Mouse (Mus musculus) ES-E14 (cell line): ENCODE results near the gene Lrp1. TPM values are rescaled to one million over a fixed set of nuclear protein-coding genes. Genes with fewer than 3 reads are reported as not detected.

Source experiments
- DNase-seq: peaks from one replicate; pipeline ENCODE4 v3.0.0-alpha.2; 2013; ENCODE audit warnings: low read depth, low spot score
- H3K27ac ChIP-seq: 2 replicates; pipeline ENCODE4 v1.5.1; 2012; ENCODE audit warnings: low read depth, mild to moderate bottlenecking, low read length, moderate library complexity, mixed read lengths; ENCODE audit not compliant: poor library complexity, insufficient read depth, severe bottlenecking
- H3K36me3 ChIP-seq: 2 replicates; pipeline ENCODE4 v1.6.1; 2012; ENCODE audit warnings: mild to moderate bottlenecking, low read length, moderate library complexity, mixed read lengths; ENCODE audit not compliant: control insufficient read depth, poor library complexity, insufficient read depth, severe bottlenecking
- H3K4me1 ChIP-seq, 2 experiments: fragments of 150-350 bp in 1 of 2; sonication (generic) in 1 of 2; 2 replicates each; pipeline ENCODE4 v1.6.1; 2012; ENCODE audit warnings: low read length in 2 of 2, mild to moderate bottlenecking in 1 of 2, mixed read lengths in 1 of 2; ENCODE audit not compliant: control insufficient read depth in 2 of 2, insufficient read depth in 2 of 2, poor library complexity in 1 of 2
- H3K4me3 ChIP-seq, 2 experiments: fragments of 150-350 bp in 1 of 2; sonication (generic) in 1 of 2; 2 replicates each; pipeline ENCODE4 v1.5.1; 2012; ENCODE audit warnings: low read length in 2 of 2, low read depth in 1 of 2, mild to moderate bottlenecking in 1 of 2, mixed read lengths in 1 of 2; ENCODE audit not compliant: insufficient read depth in 1 of 2, poor library complexity in 1 of 2, severe bottlenecking in 1 of 2
- H3K9ac ChIP-seq: 2 replicates; pipeline ENCODE4 v1.6.1; 2012; ENCODE audit warnings: low read depth, mild to moderate bottlenecking, low read length, mixed read lengths; ENCODE audit not compliant: poor library complexity, insufficient read depth, severe bottlenecking
- H3K9me3 ChIP-seq: fragments of 150-350 bp; sonication (generic); 2 replicates; pipeline ENCODE4 v1.6.1; 2012; ENCODE audit warnings: low read depth, mild to moderate bottlenecking, low read length; ENCODE audit not compliant: control insufficient read depth, insufficient read depth
- CHD2 ChIP-seq: IDR thresholded peaks from 2 replicates; pipeline ENCODE4 v1.6.1; 2014; ENCODE audit warnings: mild to moderate bottlenecking, low read depth, low read length, inconsistent platforms
- HCFC1 ChIP-seq: IDR thresholded peaks from 2 replicates; pipeline ENCODE4 v1.6.1; 2012; ENCODE audit warnings: low read length, inconsistent platforms, borderline replicate concordance; ENCODE audit not compliant: insufficient read depth
- MAFK ChIP-seq: IDR thresholded peaks from 2 replicates; pipeline ENCODE4 v1.6.1; 2014; ENCODE audit warnings: mild to moderate bottlenecking, low read depth, low read length, inconsistent platforms; ENCODE audit not compliant: insufficient read depth
- ZC3H11A ChIP-seq: IDR thresholded peaks from 2 replicates; pipeline ENCODE4 v1.6.1; 2012; ENCODE audit warnings: low read depth, mild to moderate bottlenecking, inconsistent platforms, low read length, borderline replicate concordance
- ZNF384 ChIP-seq: IDR thresholded peaks from 2 replicates; pipeline ENCODE4 v1.6.1; 2012; ENCODE audit warnings: low read depth, low read length, inconsistent platforms
- in situ Hi-C, 2 experiments: fragments of 600-800 bp; cut with MboI; formaldehyde crosslinking; loops; one replicate each; pipeline ENCODE4 v1.15.1; 2025; ENCODE audit warnings: low sequenced_read_pairs in 2 of 2, inconsistent platforms in 1 of 2; ENCODE audit not compliant: unreplicated experiment in 2 of 2
- total RNA-seq: library from RNA; depleted of rRNA; stranded (reverse); fragments of 300-350 nt; gene quantifications from 2 replicates; pipeline ENCODE4 v1.2.3, GENCODE M21; 2012

Lrp1 gene
- total RNA-seq, 1 experiment: 69.6 TPM

DNA sequence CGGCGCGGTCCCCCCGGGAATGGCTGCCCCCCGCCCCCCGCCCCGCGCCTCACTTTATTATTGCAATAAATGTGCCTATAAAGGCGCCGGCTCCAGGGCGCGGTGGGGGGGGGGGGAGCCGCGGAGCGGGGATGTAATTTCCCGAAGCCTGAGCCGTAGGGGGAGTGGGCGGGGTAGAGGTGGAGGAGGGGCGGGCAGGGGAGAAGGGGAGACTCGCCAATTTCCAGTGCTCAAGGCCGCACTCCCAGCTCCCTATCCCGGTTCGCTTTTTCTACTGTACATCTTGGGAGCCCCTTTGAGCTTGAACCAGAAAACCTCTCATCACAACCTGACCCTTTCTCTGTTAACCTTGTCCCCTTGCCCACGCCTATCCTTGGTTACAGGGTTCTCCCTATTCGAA is 90.0 kb downstream of the Lrp1 start:
- in situ Hi-C loops: no loop called here
- TF ChIP-seq MAFK (no peak), HCFC1 (no peak), ZNF384 (no peak), CHD2 (no peak), ZC3H11A (no peak)
- no peak overlapping the region for H3K9ac ChIP-seq
- no peak for DNase-seq
- H3K4me1 ChIP-seq: peaks cover 1 to 17% of the 10 kb centered on the region in 2 experiments; a peak in 2 of 4 replicates
- H3K27ac ChIP-seq: no peak overlapping the region
- H3K4me3 ChIP-seq: no peak overlapping the region; a peak in 1 of 4 replicates
- H3K9me3 ChIP-seq: no peaks in the 10 kb centered on the region
- H3K36me3 ChIP-seq: no peaks in the 10 kb centered on the region

DNA sequence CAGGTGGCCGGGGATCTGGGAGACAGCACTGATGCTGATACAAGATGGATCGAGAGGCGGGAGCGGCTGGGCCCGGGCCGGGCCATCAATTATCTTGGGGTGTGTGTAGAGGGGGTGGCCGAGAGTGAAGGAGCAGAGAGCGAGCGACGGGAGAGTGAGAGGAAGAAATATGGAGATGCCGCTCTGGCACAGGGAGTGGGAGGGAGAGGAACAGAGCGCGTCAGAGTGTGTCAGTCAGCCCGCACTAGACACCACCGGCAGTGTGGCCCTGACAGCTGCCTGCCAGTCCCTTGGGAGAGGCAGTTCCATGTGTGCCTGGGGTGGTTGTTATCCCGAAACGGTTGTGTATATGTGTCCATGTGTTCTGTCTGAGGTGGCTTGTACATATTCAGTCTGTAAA is 93.5 kb downstream of the Lrp1 start:
- Histone ChIP-seq H3K4me1 (peaks cover 0 to 17% of the 10 kb centered on the region in 2 experiments; a peak in 2 of 4 replicates), H3K9ac (no peak overlapping the region), H3K4me3 (no peak overlapping the region), H3K36me3 (no peaks in the 10 kb centered on the region), H3K27ac (no peak overlapping the region), H3K9me3 (no peaks in the 10 kb centered on the region)
- in situ Hi-C loops: no loop called here
- TF ChIP-seq CHD2 (no peak), ZNF384 (no peak)
- no peak for DNase-seq

DNA sequence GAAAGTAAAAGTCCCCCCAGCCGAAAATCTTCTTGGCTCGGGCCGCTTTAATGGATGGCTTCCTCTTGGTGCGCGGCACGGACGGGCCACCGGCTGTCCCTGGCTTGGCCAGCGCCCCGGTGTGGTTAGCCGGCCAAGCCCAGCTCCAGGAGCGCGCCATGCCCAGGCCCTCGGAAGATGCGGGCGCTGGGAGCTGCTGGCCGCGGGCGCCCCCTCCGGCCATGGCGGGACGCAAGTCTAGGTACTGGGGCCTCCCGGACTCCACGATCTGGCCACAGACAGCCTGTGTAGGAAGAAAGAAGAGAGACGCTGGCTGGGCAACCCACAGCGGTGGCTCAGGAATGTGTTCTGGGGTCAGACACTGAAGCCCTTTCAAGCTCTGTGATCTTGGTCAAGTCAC is 94.3 kb downstream of the Lrp1 start:
- Histone ChIP-seq H3K36me3 (no peaks in the 10 kb centered on the region), H3K4me1 (peaks cover 0 to 17% of the 10 kb centered on the region in 2 experiments; a peak in 2 of 4 replicates), H3K9me3 (no peaks in the 10 kb centered on the region), H3K4me3 (peak overlapping the region; percentile 45 to 58), H3K27ac (no peak overlapping the region), H3K9ac (peak overlapping the region; percentile 51)
- no peak for DNase-seq
- TF ChIP-seq MAFK (no peak), HCFC1 (no peak), ZC3H11A (no peak), ZNF384 (no peak), CHD2 (no peak)
- in situ Hi-C loops: no loop called here

DNA sequence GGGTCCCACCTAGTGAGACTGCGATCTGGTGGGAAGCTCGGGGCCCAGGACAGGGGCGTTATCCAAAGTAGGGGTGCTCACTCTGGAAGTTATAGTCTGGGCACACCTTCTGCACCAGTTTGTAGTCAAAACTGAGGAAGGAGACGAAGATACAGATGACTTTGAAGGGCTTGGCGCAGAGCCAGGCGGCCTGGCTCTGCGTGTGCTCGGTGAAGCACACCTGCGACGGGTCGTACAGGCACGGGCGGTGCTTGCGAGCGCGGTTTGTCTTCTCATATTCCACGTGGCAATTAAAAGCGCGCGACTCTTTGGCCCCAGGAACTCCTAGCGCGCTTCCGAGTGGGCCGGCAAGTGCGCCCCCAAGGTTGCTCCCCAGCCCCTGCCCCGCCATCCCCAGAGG is 94.9 kb downstream of the Lrp1 start:
- Histone ChIP-seq H3K9me3 (no peaks in the 10 kb centered on the region), H3K36me3 (no peaks in the 10 kb centered on the region), H3K9ac (peak overlapping the region; percentile 51), H3K27ac (no peak overlapping the region), H3K4me1 (peaks cover 3 to 13% of the 10 kb centered on the region in 2 experiments; a peak in 3 of 4 replicates), H3K4me3 (peak overlapping the region; percentile 45 to 58)
- DNase-seq: no peak
- no peak for TF ChIP-seq HCFC1
- no peak for TF ChIP-seq ZNF384
- TF ChIP-seq MAFK: no peak
- TF ChIP-seq ZC3H11A: no peak
- TF ChIP-seq CHD2: no peak
- in situ Hi-C loops: no loop called here

DNA sequence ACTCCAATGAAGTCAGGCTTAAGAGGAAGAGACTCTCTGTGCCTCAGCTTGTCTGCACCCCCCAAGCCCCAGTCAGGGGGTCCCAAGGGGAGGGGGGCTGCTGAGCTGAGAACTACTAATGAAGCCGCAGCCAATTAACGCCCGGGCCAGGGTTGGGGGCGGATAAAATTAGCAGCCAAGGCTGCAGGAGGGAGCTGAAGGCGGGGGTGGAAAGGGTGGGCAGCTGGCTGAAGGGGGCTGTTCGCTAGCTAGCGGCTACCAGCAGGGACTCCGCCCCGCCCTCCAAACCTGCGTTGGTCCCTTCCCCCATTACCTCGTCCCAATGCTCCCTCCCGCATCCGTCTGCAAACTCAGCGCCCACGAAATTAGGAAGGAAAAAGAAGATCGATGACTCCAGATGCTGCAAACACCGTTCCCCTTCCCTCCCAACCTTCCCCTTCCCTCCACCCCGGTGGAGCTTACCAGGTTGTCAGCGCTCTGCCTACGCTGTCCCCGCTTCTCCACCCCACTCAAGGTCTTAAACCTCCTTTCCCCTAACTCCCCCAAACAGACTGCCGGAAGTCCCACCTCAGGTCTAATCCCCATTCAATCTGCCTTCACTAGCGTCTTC is 96.2 kb downstream of the Lrp1 start:
- no peak overlapping the region for H3K9ac ChIP-seq
- H3K4me1 ChIP-seq: peaks cover 5 to 23% of the 10 kb centered on the region in 2 experiments; a peak in 2 of 4 replicates
- in situ Hi-C loops: no loop called here
- no peaks in the 10 kb centered on the region for H3K9me3 ChIP-seq
- H3K27ac ChIP-seq: no peak overlapping the region
- H3K36me3 ChIP-seq: peaks cover 11% of the 10 kb centered on the region; the same call in 1 of the 2 replicates
- TF ChIP-seq MAFK (no peak), ZNF384 (no peak), HCFC1 (no peak), ZC3H11A (no peak), CHD2 (no peak)
- no peak for DNase-seq
- H3K4me3 ChIP-seq: peak overlapping the region; percentile 18 to 43; a peak in 2 of 4 replicates
